Mouse (Mus musculus) E14TG2a.4 (cell line): Measurements from ENCODE around the gene Snn.

Experiments
- CTCF ChIP-seq: conservative IDR thresholded peaks from 2 replicates; pipeline ENCODE4 v1.5.1; 2014; ENCODE audit warnings: low read length
- NANOG ChIP-seq: IDR thresholded peaks from 2 replicates; pipeline ENCODE4 v1.6.1; 2014; ENCODE audit warnings: borderline replicate concordance, low read length, mixed read lengths
- POU5F1 ChIP-seq: IDR thresholded peaks from 2 replicates; pipeline ENCODE4 v1.6.1; 2014; ENCODE audit warnings: low read length, borderline replicate concordance

DNA sequence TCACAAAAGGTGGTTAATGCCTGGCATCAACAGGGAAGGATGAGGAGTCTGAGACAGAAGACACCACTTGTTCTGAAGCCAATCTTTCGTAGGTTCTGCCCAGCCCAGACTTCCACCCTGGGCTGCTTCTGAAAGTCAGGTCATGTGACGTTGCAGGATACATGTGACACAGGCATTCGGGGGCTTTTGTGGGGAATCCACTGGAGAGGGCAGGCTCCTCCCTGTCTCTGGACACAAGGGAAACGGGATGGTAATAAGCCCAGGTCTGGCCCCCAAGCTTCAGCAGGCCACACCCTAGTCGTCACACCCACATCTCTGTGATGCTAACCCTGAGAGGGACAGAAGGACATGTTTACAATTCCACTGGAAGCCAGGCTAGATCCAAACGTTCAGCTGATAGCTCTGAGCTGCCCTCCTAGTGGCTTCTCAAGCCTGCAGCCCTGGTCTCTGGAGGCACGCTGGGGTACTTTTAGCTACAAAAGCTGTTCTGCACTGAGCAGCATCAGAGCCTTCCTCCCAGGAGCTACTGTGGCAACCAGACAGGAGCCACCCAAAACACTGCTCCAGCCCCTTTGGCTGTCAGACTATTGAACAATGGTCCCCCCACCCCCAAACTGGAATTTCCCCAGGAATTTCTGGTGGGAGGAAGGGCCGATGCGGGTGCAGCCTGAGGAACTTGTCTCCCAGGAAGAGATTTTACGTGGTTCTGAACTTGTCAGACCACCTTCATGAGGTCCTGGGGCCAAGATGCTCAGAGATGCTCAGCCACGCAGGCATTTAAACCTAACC is 42.7 kb upstream of the Snn start:
- TF ChIP-seq CTCF (no peak), POU5F1 (no peak), NANOG (no peak)
